Mouse (Mus musculus) layer of hippocampus, postnatal 36 days (tissue): Measurements from ENCODE around the gene Efcab11. TPM values are rescaled to one million over a fixed set of nuclear protein-coding genes. Genes with fewer than 3 reads are reported as not detected.

Source experiments
- DNase-seq, 2 experiments: peaks; one replicate each; pipeline ENCODE4 v3.0.0; 2022
- total RNA-seq, 2 experiments: library from RNA; stranded (reverse); gene quantifications; 2 replicates each; pipeline ENCODE4 v1.2.3; 2021

Efcab11 gene
- total RNA-seq, 2 experiments from 2014 or later = 0.17 to 0.86 TPM

- DNase-seq = no peak
These were observed 134.8 kb downstream of the Efcab11 start for GRCm38 (mm10) chr12:99749391-99749790.

DNA sequence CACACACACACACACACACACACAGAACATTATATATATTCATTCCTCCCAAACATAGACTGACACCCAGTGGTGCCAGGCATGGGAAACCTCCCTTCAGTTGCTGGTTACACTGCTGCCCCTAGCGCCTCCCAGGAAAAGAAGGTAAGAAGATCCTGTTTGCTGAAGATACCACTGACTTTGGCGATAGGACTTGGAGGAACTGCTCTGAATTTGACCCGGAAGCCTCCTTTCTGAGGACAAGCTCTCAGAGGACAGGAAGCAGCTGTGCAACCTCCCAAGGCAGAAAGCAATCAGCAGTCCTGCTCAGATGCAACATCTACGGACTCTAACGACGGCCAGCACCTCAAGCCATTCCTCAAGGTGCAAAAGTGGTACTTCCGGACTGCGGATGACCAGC, 142.6 kb downstream of the Efcab11 start:
- no peak for DNase-seq

DNA sequence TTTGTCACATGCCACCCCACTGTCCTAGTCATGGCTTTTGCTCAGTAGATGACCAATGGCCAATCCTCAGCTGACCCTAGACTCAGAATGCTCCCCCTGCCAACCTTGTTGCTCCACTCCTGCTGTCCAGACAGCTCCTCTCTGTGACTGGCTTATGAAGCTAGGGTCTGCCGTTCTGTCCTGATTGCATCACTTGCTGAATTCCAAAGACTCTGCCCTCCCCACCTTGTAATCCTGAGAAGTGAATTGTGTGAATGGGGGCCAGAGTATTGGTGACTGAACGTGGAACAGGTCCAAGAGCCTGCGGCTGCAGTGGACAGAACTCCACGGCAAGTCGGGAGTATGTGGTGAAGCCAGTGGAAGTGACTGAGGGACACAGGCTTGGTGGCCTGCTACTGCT, 145.0 kb downstream of the Efcab11 start:
- no peak for DNase-seq

- no peak for DNase-seq
These were observed 146.0 kb downstream of the Efcab11 start for GRCm38 (mm10) chr12:99738256-99738655.

GRCm38 (mm10) chr12:99736971-99737370, 147.3 kb downstream of the Efcab11 start:
- no peak for DNase-seq

GRCm38 (mm10) chr12:99735172-99735571, 149.1 kb downstream of the Efcab11 start:
- DNase-seq = no peak

DNA sequence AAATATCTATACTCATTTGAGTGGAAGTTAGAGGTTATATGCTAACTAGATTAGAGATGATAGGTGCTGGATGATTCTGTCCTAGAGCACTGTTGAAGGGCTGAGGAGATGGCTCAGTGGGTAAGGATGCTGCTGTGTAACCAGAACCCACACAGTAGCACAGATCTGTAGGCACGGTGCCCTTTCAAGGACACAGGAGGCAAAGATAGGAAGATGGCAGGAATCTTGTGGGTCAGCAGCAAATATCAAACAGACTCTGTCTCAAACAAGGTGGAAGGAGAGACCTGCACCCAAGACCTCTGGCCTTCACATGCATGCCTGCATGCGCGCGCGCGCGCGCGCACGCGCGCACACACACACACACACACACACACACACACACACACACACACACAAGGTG, 160.0 kb downstream of the Efcab11 start:
- no peak for DNase-seq

DNA sequence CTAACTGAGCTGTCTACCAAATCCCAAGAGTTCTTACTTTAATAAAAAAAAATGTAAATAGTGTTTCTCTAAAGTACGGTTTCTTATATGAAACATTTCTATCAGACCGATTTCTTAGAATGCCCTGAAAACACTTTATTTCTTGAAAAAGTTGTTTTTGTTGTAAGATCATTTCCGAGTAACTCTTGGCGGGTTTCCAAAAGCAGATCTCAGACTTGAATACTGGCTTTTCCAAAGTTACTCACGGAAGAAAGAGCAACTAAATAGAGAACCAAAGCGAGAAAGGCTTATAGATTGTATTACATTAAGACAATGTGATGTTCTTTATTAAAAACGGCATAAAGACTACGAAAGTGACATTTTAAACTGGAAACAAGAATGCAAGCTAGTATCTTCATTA, 160.4 kb downstream of the Efcab11 start:
- no peak for DNase-seq

DNA sequence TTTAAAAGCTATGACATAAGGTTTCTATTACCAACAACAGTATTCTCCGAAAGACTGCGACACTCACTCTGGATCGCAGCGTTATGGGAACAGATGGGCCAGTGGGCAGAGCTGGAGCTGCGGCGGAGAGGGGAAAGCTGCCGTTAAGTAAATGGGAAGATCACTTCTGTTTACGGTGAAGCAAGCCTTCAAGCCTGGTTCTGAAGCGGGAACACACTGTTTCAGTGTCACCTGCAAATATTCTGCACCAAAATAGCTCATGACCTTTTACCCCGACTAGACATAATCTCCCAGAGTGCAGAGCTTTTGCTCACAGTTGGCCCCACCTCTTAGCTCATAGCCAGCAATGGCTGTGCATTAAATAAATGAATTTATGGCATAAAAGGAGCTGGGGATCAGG, 162.9 kb downstream of the Efcab11 start:
- peak; percentile 47 to 52 for DNase-seq

DNA sequence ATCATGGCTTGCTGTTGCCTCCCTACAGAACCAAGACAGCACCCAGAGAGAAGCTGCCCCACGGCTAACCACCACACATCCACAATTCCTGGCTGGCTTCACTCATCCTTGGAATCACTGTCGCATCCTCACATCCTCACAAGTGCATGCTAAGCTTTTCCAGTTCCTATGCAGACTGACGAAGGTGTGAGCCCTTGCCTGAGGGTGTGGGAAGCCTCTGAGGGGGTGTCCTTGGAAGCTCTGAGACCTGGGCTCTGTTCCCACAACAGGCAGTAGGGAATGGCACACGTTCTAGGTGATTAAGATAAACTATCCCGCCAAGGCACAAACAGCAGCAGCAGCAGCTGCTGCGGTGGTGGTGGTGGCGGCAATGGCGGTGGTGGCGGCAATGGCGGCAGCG, 164.5 kb downstream of the Efcab11 start:
- no peak for DNase-seq

GRCm38 (mm10) chr12:99718161-99718560, 166.1 kb downstream of the Efcab11 start:
- DNase-seq = no peak

- DNase-seq = no peak
These were observed 168.1 kb downstream of the Efcab11 start for GRCm38 (mm10) chr12:99716038-99716610.

- DNase-seq = no peak
These were observed 168.9 kb downstream of the Efcab11 start for GRCm38 (mm10) chr12:99715129-99716037.

- DNase-seq = no peak
These were observed 172.0 kb downstream of the Efcab11 start for GRCm38 (mm10) chr12:99712214-99712613.

- DNase-seq = no peak
These were observed 182.0 kb downstream of the Efcab11 start for GRCm38 (mm10) chr12:99702248-99702647.

GRCm38 (mm10) chr12:99700380-99700779, 183.9 kb downstream of the Efcab11 start:
- no peak for DNase-seq

DNA sequence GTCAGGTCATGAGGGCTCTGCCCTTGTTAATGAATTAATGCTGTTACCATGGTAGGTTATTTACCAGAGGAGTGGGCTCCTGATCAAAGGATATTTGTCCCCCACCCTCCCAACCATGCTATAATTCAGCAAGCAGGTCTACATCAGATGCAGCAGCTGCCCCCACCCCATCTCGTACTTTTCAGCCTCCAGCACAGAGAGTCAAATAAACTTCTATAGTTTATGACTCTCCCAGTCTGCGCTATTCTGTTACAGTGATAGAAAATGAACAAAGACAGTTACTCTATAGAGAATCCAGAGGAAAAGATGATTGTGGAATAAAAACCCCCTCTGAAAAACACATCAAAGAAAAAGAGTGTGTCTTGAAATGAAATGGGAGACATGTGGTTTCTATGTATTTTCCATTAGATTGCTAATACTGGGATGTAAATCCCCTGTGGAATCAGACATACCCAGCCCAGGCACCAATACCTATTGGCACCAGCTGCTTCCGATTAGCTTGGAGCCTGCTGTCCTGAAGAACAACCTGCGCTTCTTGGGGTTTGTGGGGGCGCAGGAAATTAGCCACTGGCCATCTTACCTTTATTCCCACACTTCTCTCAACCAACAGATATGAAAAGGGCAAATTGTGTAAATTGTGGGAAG, 184.7 kb downstream of the Efcab11 start:
- no peak for DNase-seq

- no peak for DNase-seq
These were observed 190.2 kb downstream of the Efcab11 start for GRCm38 (mm10) chr12:99694066-99694465.

- DNase-seq = no peak
These were observed 197.7 kb downstream of the Efcab11 start for GRCm38 (mm10) chr12:99686418-99686992.

- DNase-seq = no peak
These were observed 198.7 kb downstream of the Efcab11 start for GRCm38 (mm10) chr12:99685451-99686100.

- no peak for DNase-seq
These were observed 202.6 kb downstream of the Efcab11 start for GRCm38 (mm10) chr12:99681681-99682080.

- DNase-seq = no peak
These were observed 212.4 kb downstream of the Efcab11 start for GRCm38 (mm10) chr12:99671866-99672191.
